Comparison of ENCODE assay signal across 8 mouse cellular contexts in the genomic region with DNA sequence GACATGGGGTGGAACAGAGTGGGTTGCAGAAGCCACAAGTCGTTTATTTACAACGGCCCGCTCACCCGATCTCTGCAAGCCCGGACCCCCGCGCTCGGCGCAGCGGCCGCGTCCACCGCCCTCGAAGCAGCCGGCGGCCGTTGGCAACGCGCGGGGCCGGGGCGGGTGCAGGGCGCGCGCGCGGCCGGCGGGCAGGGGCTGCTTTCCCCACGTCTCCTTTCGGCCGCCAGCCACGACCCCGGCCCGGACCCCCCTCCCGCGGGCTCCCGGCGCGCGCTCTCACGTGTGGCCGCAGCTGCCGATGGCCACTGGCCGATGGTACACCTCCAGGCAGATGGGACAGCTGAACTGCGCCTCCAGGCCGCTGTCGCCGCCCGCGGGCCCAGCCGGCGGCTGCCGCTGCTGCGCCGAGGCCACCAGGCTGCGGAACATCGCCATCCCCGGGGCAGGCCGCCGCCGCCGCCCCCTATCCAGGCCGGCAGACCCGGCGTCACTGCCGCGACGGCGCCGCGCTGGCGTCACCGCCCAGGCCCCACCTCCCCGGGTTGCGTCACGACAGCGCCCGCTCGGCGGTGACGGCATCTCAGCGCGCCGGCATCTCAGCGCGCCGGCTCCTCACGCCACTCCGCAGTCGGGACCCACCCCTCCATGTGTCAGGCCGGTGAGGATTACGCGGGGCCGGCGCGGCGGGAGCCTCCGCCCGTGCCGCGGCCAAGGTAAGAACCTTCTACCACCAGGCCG. TPM values are rescaled to one million over a fixed set of nuclear protein-coding genes. Genes with fewer than 3 reads are reported as not detected.
DNase-seq lines count a peak whose midpoint lies in the region; ATAC-seq and TF ChIP-seq lines count a peak whose summit lies in the region.

A gene (minus strand): TSS at position 485 of the 741 bp plus-strand sequence.
A gene (plus strand): TSS at position 564 of the 741 bp plus-strand sequence.

- H3K36me3 ChIP-seq in ES-E14 (ENCODE audit: control insufficient read depth, insufficient read depth, low read length, poor library complexity, severe bottlenecking): peaks cover 26% of the 10 kb centered on the region
- H3K36me3 ChIP-seq in forebrain, postnatal 0 days (ENCODE audit: insufficient read depth): peaks cover 45% of the 10 kb centered on the region
- H3K36me3 ChIP-seq in lung, embryonic 15.5 days: peaks cover 19% of the 10 kb centered on the region

- H3K4me1 ChIP-seq in ES-E14 (ENCODE audit: control insufficient read depth in 2 of 2, insufficient read depth in 2 of 2, low read length in 2 of 2, poor library complexity in 1 of 2): peaks cover 0 to 9% of the 10 kb centered on the region in 2 experiments; a peak in 1 of 4 replicates
- H3K4me1 ChIP-seq in forebrain, postnatal 0 days (ENCODE audit: insufficient read depth): peaks cover 16% of the 10 kb centered on the region; the same call in 1 of the 2 replicates
- H3K4me1 ChIP-seq in lung, embryonic 15.5 days: peaks cover 22% of the 10 kb centered on the region

- H3K27me3 ChIP-seq in forebrain, postnatal 0 days (ENCODE audit: insufficient read depth, low read length): no peaks in the 10 kb centered on the region
- H3K27me3 ChIP-seq in lung, embryonic 15.5 days: no peaks in the 10 kb centered on the region

- H3K27ac ChIP-seq in ES-E14 (ENCODE audit: insufficient read depth, low read depth, low read length, poor library complexity, severe bottlenecking): no peak within 1 kb of the TSS
- H3K27ac ChIP-seq in forebrain, postnatal 0 days (ENCODE audit: low read depth, low read length): peak within 1 kb of the TSS; percentile 72
- H3K27ac ChIP-seq in lung, embryonic 15.5 days: peak within 1 kb of the TSS; percentile 66

- peak within 1 kb of the TSS; percentile 85 to 92 for H3K4me3 ChIP-seq in ES-E14 (ENCODE audit: insufficient read depth in 1 of 2, low read depth in 1 of 2, low read length in 2 of 2, poor library complexity in 1 of 2, severe bottlenecking in 1 of 2)
- peak within 1 kb of the TSS; percentile 93 for H3K4me3 ChIP-seq in forebrain, postnatal 0 days (ENCODE audit: low read depth, low read length)
- H3K4me3 ChIP-seq in lung, embryonic 15.5 days: peak within 1 kb of the TSS; percentile 99

- no peaks in the 10 kb centered on the region for H3K9me3 ChIP-seq in ES-E14 (ENCODE audit: control insufficient read depth, insufficient read depth, low read depth, low read length)
- H3K9me3 ChIP-seq in forebrain, postnatal 0 days (ENCODE audit: low read length): no peaks in the 10 kb centered on the region
- no peaks in the 10 kb centered on the region for H3K9me3 ChIP-seq in lung, embryonic 15.5 days

- 3% methylated on average over 92 of the region's 103 CpGs for WGBS in forebrain, postnatal 0 days
- WGBS in lung, embryonic 15.5 days: under 1% methylated on average over 103 of the region's 103 CpGs

- TF ChIP-seq CTCF in forebrain, postnatal 0 days (IDR thresholded peaks at IDR 0.05; ENCODE audit: low read depth): no peak

- peak within 1 kb of the TSS; percentile 85 for H3K9ac ChIP-seq in ES-E14 (ENCODE audit: insufficient read depth, low read depth, low read length, poor library complexity, severe bottlenecking)
- peak within 1 kb of the TSS; percentile 91 for H3K9ac ChIP-seq in forebrain, postnatal 0 days
- H3K9ac ChIP-seq in lung, embryonic 15.5 days: peak within 1 kb of the TSS; percentile 92

- peak; percentile 97 for ATAC-seq in forebrain, postnatal 0 days
- peak; percentile 92 for ATAC-seq in lung, embryonic 15.5 days (ENCODE audit: borderline replicate concordance, extremely low read depth, low FRiP score, low TSS enrichment)

- H3K4me2 ChIP-seq in forebrain, postnatal 0 days (ENCODE audit: low read depth): peak within 1 kb of the TSS; percentile 89
- H3K4me2 ChIP-seq in lung, embryonic 15.5 days: peak within 1 kb of the TSS; percentile 90

- in situ Hi-C loops in ES-E14 (cut with MboI; ENCODE audit: low sequenced_read_pairs in 2 of 2, unreplicated experiment in 2 of 2): no loop called here

- peak; percentile 78 for DNase-seq in ES-E14 (ENCODE audit: low read depth, low spot score)
- DNase-seq in cerebellum, adult 18-20 months: peak; percentile 83 to 97
- DNase-seq in forebrain, postnatal 0 days: peak; percentile 96
- peak; percentile 96 for DNase-seq in heart, postnatal 4 days
- DNase-seq in layer of hippocampus, adult 8-10 months (ENCODE audit: low spot score in 2 of 2): peak; percentile 72 to 87
- DNase-seq in ovary, adult 18-20 months (ENCODE audit: low spot score): peak; percentile 83
- DNase-seq in thymus, postnatal 0 days (ENCODE audit: low spot score): peak; percentile 94

TF ChIP-seq in ES-E14, 5 proteins besides CTCF, POLR2A, EP300 and RAD21:
- no peak for TF ChIP-seq CHD2 (IDR thresholded peaks at IDR 0.05; ENCODE audit: low read depth, low read length)
- peak; percentile 86 for TF ChIP-seq HCFC1 (IDR thresholded peaks at IDR 0.05; ENCODE audit: borderline replicate concordance, insufficient read depth, low read length)
- TF ChIP-seq MAFK (IDR thresholded peaks at IDR 0.05; ENCODE audit: insufficient read depth, low read depth, low read length): no peak
- peak; percentile 36; the same call in 1 of the 2 replicates for TF ChIP-seq ZC3H11A (IDR thresholded peaks at IDR 0.05; ENCODE audit: borderline replicate concordance, low read depth, low read length)
- no peak for TF ChIP-seq ZNF384 (IDR thresholded peaks at IDR 0.05; ENCODE audit: low read depth, low read length)

RNA-seq across cellular contexts. Expression of the first gene that starts in this region (rescaled TPM):
- total RNA-seq in ES-E14 (2012; rRNA removed): 10.8 and 15.0 TPM in 2 replicates
- total RNA-seq in forebrain, postnatal 0 days (2014; rRNA removed): 32.1 TPM in 2 replicates
- 26.2 and 26.5 TPM in 2 replicates for polyA plus RNA-seq in forebrain, postnatal 0 days (2015; fragmentation: Nextera tagmentation; extraction: Ambion mirVana)
- total RNA-seq in heart, postnatal 4 days (2021): 10 to 100 TPM; 24.3 to 27.4 TPM
- 10 to 100 TPM; 26.9 to 40.7 (median 31.3) TPM for total RNA-seq in layer of hippocampus, adult 8-10 months (2022)
- polyA plus RNA-seq in lung, embryonic 15.5 days (2015; fragmentation: Nextera tagmentation; extraction: Ambion mirVana): 40.5 and 43.9 TPM in 2 replicates
- 98.0 and 108 TPM in 2 replicates for polyA plus RNA-seq in thymus, postnatal 0 days (2015; fragmentation: Nextera tagmentation; extraction: Ambion mirVana)

RNA-seq across cellular contexts. Expression of the second gene that starts in this region (rescaled TPM):
- total RNA-seq in ES-E14 (2012; rRNA removed): 79.8 and 96.0 TPM in 2 replicates
- total RNA-seq in forebrain, postnatal 0 days (2014; rRNA removed): 58.0 and 69.7 TPM in 2 replicates
- 89.7 and 99.5 TPM in 2 replicates for polyA plus RNA-seq in forebrain, postnatal 0 days (2015; fragmentation: Nextera tagmentation; extraction: Ambion mirVana)
- 10 to 100 TPM; 16.2 to 22.4 TPM for total RNA-seq in heart, postnatal 4 days (2021)
- total RNA-seq in layer of hippocampus, adult 8-10 months (2022): 10 to 100 TPM; 23.4 to 31.5 (median 27.6) TPM
- 38.3 and 46.8 TPM in 2 replicates for polyA plus RNA-seq in lung, embryonic 15.5 days (2015; fragmentation: Nextera tagmentation; extraction: Ambion mirVana)
- polyA plus RNA-seq in thymus, postnatal 0 days (2015; fragmentation: Nextera tagmentation; extraction: Ambion mirVana): 72.9 and 75.3 TPM in 2 replicates
